Mouse (Mus musculus) C2C12 (cell line): Measurements from ENCODE around the gene Soat2. TPM values are rescaled to one million over a fixed set of nuclear protein-coding genes. Genes with fewer than 3 reads are reported as not detected.
"Not testable (repeated sequence)": the region's sequence is repeated elsewhere in the genome, so short reads cannot be mapped to it uniquely, and the experiment has no call there.

Experiments used
- H3K27me3 ChIP-seq: one replicate; pipeline ENCODE4 v1.6.1; 2011; ENCODE audit not compliant: control insufficient read depth, insufficient read depth, insufficient read length
- H3K36me3 ChIP-seq: one replicate; pipeline ENCODE4 v1.6.1; 2011; ENCODE audit not compliant: control insufficient read depth, insufficient read depth
- H3K4me3 ChIP-seq: one replicate; pipeline ENCODE4 v1.5.1; 2011; ENCODE audit warnings: mild to moderate bottlenecking, control low read depth; ENCODE audit not compliant: poor library complexity, insufficient read depth, severe bottlenecking
- H3K79me2 ChIP-seq: one replicate; pipeline ENCODE4 v1.6.1; 2011; ENCODE audit not compliant: control insufficient read depth, insufficient read depth
- H3K79me3 ChIP-seq: one replicate; pipeline ENCODE4 v1.6.1; 2011; ENCODE audit warnings: low read depth, control low read depth
- H3ac ChIP-seq: one replicate; pipeline ENCODE3; 2011; ENCODE audit warnings: low read depth; ENCODE audit not compliant: control insufficient read depth, insufficient read length
- CEBPB ChIP-seq: IDR thresholded peaks from one replicate; pipeline ENCODE4 v1.6.1; 2011; ENCODE audit warnings: low read depth, mild to moderate bottlenecking, control low read depth, moderate library complexity
- CTCF ChIP-seq: IDR thresholded peaks from one replicate; pipeline ENCODE4 v1.5.1; 2011; ENCODE audit not compliant: control insufficient read depth, insufficient read depth, insufficient read length
- FOSL1 ChIP-seq: IDR thresholded peaks from one replicate; pipeline ENCODE4 v1.8.0; 2011; ENCODE audit warnings: mild to moderate bottlenecking, low read length; ENCODE audit not compliant: poor library complexity, insufficient read depth, severe bottlenecking
- MAX ChIP-seq: IDR thresholded peaks from one replicate; pipeline ENCODE4 v1.6.1; 2011; ENCODE audit warnings: mild to moderate bottlenecking, control low read depth
- MYOD1 ChIP-seq: IDR thresholded peaks from one replicate; pipeline ENCODE4 v1.6.1; 2011; ENCODE audit warnings: low read depth; ENCODE audit not compliant: control insufficient read depth, insufficient read length
- MYOG ChIP-seq: IDR thresholded peaks from one replicate; pipeline ENCODE4 v1.6.1; 2011; ENCODE audit not compliant: control insufficient read depth, insufficient read length; ENCODE audit errors: extremely low read depth
- USF1 ChIP-seq: IDR thresholded peaks from one replicate; pipeline ENCODE4 v1.6.1; 2011; ENCODE audit warnings: low read depth, mild to moderate bottlenecking, control low read depth, moderate library complexity
- polyA plus RNA-seq: library from polyadenylated mRNA; unstranded; fragments of >200 nt; fragmentation: generic; extraction: Trizol; gene quantifications from one replicate; pipeline ENCODE4 v1.2.1, GENCODE M21; 2012; ENCODE audit warnings: missing spikeins

Gene Soat2
- polyA plus RNA-seq, 1 experiment, result 0.06 TPM

DNA sequence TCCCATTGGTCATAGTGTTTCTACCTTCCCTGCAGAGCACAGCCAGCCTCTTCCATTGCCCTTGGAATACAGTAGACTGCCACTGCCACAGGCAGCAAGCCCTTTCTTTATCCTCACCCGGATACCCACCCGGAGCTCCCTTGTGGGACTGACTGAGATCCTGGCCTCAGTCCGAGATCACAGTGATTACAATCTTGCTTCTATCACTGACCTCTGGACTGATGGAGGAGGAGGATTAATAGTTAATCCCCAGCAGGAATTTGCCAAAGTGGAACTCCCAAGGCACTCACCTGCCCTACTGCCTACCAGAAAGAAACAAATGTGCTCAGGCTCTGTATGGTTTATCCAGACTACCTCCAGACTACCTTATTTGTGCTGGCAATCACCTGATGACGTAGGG lies 765 bp upstream of the Soat2 start:
- TF ChIP-seq CTCF (no peak), FOSL1 (no peak), USF1 (no peak), MAX (no peak), MYOD1 (no peak), MYOG (no peak), CEBPB (no peak)
- peaks cover 26% of the 10 kb centered on the region for H3K79me2 ChIP-seq
- H3K36me3 ChIP-seq, result peaks cover 17% of the 10 kb centered on the region
- no peaks in the 10 kb centered on the region for H3K27me3 ChIP-seq
- no peaks in the 10 kb centered on the region for H3K79me3 ChIP-seq
- no peak overlapping the region for H3ac ChIP-seq
- no peak overlapping the region for H3K4me3 ChIP-seq

DNA sequence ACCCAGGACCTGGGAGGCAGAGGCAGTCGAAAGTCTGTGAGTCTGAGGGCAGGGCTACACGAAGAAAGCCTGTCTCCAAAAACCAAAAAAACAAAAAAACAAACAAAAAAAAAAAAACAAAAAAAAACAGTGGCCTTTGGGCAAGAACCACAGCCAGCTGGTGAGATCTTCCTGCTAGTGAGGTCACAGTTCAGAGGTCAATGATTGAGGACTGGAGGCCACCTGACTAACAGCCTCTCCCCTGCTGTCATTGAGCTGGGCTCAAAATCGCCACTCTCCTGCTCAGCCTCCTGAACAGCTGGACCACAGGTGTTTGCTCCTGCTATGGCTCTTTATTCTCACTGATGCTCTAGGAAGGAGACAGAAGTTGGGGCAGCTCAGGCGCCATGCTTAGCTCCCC lies 2.3 kb downstream of the Soat2 start:
- H3K79me3 ChIP-seq, result no peaks in the 10 kb centered on the region
- H3ac ChIP-seq, result no peak overlapping the region
- TF ChIP-seq CTCF, result no peak
- no peak for TF ChIP-seq MYOG
- TF ChIP-seq MYOD1, result no peak
- no peak for TF ChIP-seq CEBPB
- no peak for TF ChIP-seq USF1
- TF ChIP-seq MAX, result no peak
- TF ChIP-seq FOSL1, result no peak
- peaks cover 17% of the 10 kb centered on the region for H3K36me3 ChIP-seq
- no peak overlapping the region for H3K4me3 ChIP-seq
- H3K27me3 ChIP-seq, result no peaks in the 10 kb centered on the region
- peaks cover 5% of the 10 kb centered on the region for H3K79me2 ChIP-seq

- H3K27me3 ChIP-seq, H3K79me2 ChIP-seq, H3K79me3 ChIP-seq, H3K36me3 ChIP-seq, H3K4me3 ChIP-seq, H3ac ChIP-seq: not testable (repeated sequence)
Measured at GRCm38 (mm10) chr15:102155006-102155405, 4.7 kb downstream of the Soat2 start.

DNA sequence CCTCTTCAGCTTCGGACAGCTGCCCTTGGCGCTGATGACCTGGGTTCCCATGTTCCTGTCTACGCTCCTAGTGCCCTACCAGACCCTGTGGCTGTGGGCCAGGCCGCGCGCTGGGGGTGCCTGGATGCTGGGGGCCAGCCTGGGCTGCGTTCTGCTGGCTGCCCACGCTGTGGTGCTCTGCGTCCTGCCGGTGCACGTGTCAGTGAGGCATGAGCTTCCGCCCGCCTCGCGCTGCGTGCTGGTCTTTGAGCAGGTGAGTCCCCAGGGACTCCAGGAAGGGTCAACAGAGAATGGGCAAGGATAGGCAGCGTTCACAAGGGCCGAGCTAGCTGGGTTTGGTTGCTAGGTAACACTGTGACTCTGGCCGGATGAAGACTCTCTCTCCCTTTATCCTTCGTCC lies 6.5 kb downstream of the Soat2 start:
- Histone ChIP-seq H3ac (no peak overlapping the region), H3K27me3 (no peaks in the 10 kb centered on the region), H3K4me3 (no peak overlapping the region), H3K36me3 (no peaks in the 10 kb centered on the region), H3K79me3 (no peaks in the 10 kb centered on the region), H3K79me2 (no peaks in the 10 kb centered on the region)
- TF ChIP-seq CTCF (no peak), USF1 (no peak), CEBPB (no peak), MAX (no peak), FOSL1 (no peak), MYOD1 (no peak), MYOG (no peak)

- Histone ChIP-seq H3K79me2 (no peaks in the 10 kb centered on the region), H3K4me3 (no peak overlapping the region), H3K27me3 (no peaks in the 10 kb centered on the region), H3K36me3 (no peaks in the 10 kb centered on the region), H3ac (no peak overlapping the region), H3K79me3 (no peaks in the 10 kb centered on the region)
- no peak for TF ChIP-seq CTCF
- TF ChIP-seq USF1, result no peak
- TF ChIP-seq FOSL1, result no peak
- TF ChIP-seq MYOD1, result no peak
- TF ChIP-seq MAX, result no peak
- no peak for TF ChIP-seq CEBPB
- no peak for TF ChIP-seq MYOG
Measured at GRCm38 (mm10) chr15:102160415-102161060, 10.2 kb downstream of the Soat2 start.

DNA sequence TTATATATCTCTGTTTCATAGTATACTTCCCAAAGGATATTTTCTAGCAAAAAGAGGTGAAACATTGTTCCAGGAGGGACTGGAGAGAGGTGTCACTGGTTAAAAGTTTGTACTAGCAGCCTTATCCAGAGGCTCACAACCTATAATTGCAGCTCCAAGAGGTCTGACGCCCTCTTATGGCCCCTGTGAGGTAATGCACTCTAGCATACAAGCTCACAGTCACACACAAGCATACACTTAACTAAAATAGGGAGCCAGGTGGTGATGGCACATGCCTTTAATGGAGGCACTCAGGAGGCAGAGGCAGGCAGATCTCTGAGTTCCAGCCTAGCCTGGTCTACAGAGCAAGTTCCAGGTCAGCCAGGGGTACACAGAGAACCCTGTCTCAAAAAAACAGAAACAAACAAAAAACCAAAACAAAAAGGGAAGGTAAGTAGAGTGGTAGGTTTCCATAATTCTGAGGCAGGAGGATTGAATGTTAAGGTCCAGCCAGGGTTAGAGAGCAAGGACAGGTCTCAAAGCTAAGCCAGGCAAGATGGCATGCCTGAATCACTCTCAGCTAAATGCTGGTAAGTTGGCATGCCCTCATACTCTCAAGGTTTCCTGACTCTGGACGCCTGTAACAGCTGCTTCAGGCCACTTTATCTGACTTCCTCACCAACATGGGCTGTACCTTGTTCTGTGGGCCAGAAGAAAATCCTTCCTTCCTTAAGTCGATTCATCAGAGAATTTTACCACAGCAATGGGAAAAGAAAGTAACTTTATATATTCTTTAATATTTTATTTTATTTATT lies 13.8 kb downstream of the Soat2 start:
- Histone ChIP-seq H3K4me3 (no peak overlapping the region), H3ac (no peak overlapping the region), H3K79me2 (no peaks in the 10 kb centered on the region), H3K27me3 (no peaks in the 10 kb centered on the region), H3K36me3 (no peaks in the 10 kb centered on the region), H3K79me3 (no peaks in the 10 kb centered on the region)
- TF ChIP-seq USF1 (no peak), FOSL1 (no peak), MAX (no peak), CEBPB (no peak), CTCF (no peak), MYOD1 (no peak), MYOG (no peak)
